Mouse (Mus musculus) retina, embryonic 14.5 days (tissue): ENCODE measurements around the gene Sox9.

Experiments used
- DNase-seq: peaks from one replicate; pipeline ENCODE4 v3.0.0-alpha.2; 2015; ENCODE audit warnings: low spot score

Sox9 gene

DNA sequence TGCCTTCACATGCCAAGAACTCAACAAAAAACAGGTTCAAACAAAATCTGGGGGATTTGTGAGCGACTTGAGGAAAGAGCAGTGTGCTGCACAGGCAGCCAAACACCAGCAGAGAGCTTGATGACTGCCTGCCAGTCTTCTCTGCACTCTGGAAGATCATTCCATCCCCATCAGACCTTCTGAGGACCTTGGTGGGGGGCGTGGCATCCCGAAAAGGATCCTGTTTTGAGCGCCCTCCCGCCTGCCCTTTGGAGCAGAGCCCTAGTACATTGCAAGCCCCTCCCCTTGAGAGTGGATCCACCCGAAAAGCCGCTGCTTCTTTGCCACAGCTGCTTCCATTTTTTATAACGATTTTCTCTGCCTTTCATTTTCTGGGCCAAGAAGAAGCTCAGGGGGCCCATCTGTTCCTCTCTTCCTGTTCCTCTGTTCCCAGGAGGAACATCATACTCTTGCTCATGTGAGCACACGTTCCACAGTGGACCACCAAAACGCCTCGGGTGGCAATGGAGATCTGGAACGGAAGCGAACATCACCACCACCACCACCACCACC, 16.9 kb downstream of the Sox9 start:
- no peak for DNase-seq

DNA sequence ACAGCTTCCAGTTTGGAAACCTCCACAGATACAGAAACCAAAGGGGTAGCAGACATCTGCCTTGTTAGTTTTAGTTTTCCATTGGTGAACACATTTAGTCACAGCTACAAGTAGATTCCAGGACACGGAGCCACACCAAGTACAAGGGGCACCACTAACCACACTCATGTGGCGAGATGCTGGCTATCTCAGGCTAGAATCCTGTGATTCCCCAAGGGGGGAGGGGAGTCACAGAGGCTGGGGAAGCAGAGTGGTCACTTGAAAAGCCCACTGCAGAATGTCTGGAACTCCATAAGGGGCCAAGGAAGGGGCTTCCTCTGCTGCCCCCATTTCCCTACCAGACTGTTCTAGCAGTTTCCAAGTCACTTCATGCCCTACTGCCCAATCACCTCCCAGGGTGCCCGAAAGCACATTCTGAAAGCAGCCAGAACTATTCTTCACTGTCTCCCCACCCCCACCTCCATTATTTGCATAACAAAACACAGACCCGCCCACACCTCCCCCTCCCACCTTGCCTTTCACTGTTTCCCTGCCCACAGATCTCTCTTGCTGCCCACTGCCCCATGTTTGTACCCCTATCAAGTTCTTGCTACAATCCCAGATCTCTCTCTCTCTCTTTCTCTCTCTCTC, 19.3 kb downstream of the Sox9 start:
- DNase-seq = peak; percentile 73

DNA sequence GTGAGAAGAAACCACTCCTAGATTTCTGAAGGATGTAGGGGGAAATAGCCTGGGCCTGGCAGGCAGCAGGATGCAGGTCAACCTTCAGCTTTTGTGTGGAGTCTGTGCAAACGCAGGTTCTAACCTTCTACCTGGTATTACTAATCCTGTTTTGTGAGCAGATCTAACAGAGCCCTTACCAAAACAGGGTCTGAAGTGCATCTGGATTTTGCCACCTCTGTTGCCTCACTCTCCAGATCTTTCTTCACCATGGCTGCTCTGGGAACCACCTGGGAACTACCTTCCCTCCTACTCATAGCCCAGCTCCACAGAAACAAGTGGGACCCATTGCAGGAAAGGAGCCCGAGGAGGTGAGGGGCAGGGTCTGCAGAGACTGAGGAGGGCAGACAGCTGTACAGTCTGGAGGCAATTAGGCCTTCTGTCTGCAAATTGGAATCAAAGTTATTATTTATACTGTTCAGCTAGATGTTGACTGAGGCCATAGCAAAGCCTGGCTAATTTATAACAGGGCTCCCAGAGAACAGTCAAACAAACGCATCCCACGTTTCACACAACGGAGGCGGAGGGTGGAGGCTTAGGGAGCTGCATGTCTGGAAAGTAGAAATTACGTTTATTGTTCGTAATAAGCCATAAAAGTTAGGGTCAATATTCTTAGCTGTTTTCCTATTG, 25.9 kb downstream of the Sox9 start:
- DNase-seq = no peak

DNA sequence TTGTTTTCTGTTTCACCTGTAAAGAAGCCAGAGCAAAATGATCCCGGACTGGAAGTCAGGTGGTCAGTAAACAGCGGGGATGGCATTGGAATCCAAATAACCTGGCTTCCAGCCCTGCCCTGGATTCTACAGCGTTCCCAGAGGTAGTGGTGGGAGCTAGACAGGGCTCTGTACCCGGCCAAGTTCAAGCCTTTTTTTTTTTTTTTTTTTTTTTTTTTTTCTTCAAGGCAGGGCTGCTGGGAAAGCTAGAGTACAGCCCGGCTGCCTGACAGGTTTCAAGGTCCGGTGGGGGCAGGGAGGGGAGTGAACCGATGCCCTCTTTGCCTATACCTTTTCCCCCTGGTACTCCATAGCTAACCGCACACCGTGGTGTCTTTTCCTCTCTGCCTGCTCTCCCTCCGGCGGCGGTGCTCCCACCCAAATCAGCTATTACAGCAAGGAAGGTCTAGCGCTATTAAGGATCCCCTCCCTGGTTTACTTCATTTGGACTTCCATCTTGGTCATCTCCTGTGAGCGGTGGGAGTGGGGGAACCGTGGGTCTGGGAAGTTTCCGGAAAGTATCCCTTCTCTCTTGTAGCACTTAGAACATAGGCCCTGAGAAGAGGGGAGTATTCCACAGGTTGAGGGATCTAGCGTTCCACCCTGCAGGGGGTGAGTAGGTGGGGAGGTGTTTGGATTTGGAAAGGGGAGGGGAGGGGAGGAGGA, 28.6 kb downstream of the Sox9 start:
- DNase-seq = no peak

DNA sequence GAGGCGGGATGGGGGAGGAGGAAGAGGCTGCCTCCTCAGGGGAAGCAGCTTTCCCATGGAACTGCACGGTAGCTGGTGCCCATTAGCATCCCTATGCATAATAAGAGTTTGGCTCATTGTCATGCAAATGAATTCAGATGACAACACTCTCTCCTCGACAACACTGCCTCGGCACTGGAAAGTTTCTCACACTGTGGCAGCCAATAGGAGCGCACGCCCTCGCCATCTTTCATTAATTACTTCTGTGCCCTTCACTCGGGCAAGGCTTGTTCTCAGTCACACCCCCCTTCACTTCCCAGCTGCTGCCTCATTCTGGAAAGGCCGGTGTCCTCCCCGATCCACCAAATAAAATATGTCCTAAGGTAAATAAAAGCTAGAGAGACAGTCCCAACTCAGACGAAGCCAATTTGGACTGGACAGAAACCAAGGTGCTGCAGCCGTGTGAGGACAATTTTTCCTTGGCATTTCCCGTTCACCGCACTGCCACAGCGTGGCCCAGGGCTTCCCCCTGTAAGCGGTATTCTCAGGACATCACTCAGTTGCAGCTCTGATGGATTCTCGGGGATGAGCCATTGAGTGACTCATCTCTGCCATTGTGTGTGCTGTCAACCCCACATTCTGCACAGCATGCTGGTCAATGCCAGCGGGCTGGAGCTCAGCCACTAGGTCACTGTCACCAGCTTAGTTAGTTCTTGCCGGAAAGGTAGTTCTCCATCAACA, 29.3 kb downstream of the Sox9 start:
- peak; percentile 81 for DNase-seq

DNA sequence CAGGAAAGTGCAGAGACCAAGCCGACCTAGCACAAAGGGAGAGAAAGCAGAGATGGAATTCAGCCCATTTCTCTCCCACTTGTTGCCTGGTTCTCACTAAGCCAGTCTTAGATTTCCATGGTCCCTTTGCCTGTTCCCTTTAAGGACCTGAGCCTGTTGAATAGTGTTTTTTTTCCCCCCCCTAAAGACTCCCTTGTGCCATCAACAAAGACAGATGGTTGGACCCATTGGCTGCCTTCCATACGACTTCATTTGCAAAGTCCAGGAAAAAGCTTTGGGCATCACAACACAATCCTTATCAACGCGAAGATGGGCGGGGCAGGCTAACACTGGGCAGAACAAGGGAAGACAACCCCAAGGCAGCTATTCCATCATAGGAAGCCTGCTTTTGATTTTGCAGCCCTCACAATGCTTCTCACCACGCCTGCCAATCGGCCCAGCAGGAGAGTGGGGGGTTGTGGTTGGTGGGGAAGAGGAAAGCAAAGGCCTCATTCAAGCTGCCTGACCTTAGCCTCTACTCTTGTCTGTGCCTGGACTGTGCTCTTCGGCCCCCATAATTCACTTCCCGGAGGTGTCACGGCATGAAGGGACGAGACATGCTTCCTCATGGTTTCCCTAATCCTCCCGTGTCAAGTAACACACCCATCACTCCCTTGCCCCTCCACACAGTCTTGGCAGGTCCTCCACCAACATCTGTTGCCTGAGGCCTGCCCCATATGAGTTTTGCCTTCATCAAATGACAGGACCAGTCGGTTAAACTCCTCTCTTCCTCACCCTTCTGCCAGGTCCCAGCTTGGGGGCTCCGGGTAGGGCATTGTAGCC, 36.0 kb downstream of the Sox9 start:
- no peak for DNase-seq

DNA sequence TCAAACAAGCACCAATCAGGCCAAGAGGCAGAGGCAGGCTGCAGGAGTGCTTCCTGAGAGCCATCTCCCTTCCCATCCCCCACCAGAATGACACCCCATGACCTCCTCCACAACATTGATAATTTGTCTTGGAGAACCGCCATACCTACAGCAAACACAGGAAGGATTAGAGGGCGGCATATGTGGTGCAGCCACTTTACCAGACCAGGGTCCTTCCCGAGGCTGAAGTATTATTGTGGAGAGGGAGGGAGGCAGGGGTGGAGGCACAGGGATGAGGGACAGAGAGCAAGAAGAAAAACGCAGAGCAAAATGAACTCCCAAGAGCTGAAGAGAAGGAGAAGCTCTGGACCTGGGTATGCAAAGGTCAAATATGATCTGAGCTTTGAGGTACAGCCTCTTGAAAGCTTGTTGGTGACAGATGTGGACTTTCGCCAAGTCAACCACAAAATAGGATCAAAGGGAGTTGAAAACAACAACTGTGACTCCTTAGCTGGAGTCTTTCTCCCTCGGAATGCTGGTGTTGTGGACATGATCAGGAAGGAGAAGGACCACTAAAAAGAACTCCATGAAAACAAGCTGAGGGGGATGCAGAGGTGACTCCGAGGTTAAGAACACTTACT, 36.7 kb downstream of the Sox9 start:
- no peak for DNase-seq

DNA sequence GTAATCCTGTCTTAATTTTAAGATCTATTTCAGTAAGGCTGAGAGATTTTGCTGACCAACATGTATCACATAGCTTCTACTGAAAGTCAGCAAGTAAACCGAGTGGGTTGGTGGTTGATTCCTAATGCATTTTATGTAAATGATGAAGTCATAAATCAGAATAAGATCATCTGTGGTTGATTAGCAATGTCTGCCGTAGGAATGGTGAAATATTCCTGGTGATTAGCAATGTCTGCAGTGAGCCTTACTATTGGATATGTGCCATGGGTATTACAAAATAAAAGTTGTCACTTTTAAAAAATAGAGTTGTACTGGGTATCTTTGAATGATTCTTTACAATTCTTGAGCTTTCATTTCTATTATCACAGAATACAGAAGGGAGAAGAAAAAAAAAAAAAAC, 39.5 kb downstream of the Sox9 start:
- DNase-seq = no peak

DNA sequence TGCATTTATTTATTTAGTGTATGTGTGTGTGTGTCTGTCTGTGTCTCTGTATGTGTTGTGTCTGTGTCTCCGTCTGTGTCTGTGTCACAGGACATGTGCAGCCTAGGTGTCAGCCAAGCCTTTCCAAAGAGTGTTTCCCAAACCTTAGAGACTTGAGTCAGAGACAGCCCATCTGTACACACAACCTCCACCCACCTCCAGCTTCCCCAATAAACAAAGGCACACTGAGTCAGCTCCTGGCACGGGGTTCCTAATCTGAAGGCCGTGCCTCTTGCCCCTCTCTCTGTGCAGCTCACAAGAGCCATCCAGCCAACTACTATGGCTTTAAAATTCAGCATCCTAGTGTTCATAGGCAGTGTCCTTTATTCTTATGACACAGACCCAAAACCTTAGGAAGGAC, 42.1 kb downstream of the Sox9 start:
- DNase-seq = no peak

DNA sequence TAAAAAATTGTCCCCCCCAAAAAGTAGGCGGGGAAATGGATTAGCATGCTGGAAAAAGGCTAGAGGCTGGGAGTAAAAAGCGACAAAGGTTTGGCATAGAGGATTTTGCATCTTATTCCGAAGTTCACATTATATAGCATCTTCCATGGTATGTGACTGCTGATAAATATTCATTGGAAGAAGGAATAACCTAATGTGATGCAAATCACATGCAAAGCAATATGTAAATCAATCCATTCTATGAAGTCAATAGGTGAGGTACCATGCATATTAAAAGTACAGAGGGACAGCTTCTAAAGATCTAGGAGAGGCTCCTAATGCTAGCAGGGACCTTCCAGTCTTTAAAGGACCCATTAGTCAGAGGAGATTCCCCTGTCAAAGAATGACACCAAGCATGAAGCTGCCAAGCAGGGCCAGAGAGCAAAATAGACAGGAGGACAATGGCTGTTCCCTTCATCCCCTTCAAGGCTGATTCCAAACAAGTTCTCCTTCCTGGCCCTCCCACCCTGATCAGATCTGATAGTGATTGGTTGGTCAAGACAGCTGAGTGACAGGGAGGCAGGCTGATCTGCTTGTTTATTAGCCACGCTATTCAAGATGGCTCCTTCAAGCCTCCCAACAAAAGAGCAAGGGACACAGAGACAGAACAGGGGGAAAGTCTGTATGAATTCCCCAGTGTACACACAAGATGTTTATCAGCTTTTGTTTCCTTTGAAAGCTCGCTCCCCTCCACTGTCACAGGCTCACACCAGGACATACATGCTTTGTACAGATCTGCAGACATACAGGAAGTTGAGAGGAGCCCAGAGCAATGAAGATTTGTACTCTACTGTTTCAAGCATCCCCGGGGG, 44.4 kb downstream of the Sox9 start:
- DNase-seq = no peak

DNA sequence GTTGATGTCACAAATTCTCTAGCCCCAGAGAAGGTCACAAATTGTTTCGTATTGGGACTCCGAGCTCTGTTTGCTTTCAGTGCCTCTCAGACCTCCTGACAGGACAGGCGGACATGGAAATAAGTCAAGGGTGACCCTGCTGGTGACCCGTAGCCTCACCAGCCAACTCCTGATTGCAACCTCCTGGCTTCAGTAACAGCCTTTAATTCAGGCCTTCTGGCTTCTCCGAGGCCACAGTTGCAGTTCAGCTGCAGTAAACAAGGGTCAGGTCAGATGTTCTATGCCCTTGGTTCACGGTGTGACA, 45.0 kb downstream of the Sox9 start:
- no peak for DNase-seq

DNA sequence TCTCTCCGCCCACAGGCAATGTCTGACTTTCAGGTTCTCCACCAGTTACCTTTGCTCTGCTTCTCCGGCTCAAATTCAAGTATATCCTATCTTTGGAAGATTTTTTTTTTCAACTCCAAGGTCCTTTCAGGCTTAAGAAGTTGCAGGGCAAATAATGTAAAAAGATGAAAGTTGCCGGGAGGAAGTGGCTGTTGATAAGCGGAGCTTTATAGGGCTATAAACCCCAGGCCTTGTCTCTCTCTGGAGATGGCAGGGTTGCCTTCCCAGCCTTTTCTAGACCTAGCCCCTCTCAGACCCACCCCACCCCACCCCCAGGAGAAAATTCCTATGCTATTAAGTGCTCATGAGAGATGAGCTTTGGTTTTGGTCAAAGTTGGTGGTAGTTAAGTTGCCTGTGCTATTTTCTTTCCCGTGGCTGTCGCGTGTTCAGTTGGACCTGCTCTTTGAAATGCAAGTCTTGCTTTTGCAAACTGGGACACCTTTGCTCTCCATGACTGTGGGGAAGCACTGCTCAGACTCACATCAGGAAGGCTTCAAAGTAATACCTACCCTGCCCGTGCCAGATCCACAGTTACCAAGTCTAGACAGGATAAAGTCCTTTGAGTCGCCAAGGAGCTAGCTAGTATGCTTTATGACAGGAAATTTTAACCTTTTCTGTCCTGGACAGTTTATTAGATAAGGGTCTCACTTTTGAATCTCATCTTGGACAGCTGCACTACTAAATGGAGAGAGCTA, 46.7 kb downstream of the Sox9 start:
- DNase-seq = no peak

DNA sequence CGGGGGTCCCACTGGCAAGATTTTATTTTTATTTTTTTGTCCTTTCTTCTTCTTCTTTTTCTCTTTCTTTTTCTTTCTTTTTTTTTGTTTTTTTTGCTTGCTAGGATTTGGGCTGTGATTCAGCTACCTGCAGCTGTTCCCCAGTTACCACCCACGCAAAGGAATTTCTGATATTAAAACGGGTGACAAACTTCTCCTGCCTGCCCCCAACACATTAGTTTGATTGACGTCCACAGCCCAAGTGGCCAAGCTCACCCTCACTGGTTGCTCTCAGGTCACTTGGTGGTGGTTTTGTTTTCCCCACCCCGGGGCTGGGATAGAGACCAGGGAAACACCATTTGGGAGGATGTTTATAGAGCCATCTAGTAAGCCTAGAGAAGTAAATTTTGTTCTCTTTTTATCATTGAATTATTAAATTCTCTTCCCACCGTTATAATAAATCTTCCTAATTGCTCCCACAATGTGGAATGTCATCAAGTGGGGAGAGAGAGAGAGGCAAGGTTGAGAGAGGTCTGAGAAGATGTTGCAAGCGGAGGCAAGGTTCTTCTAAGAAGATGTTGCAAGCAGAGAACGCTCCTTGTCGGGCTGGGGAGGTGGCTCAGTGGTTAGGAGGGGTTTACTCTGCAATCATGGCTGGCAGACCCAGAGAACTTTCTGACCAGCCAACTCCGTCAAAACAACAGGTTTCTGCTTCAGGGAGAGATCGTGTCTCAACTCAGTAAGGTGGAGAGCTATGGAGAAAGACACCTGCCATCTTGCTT, 52.4 kb downstream of the Sox9 start:
- no peak for DNase-seq

DNA sequence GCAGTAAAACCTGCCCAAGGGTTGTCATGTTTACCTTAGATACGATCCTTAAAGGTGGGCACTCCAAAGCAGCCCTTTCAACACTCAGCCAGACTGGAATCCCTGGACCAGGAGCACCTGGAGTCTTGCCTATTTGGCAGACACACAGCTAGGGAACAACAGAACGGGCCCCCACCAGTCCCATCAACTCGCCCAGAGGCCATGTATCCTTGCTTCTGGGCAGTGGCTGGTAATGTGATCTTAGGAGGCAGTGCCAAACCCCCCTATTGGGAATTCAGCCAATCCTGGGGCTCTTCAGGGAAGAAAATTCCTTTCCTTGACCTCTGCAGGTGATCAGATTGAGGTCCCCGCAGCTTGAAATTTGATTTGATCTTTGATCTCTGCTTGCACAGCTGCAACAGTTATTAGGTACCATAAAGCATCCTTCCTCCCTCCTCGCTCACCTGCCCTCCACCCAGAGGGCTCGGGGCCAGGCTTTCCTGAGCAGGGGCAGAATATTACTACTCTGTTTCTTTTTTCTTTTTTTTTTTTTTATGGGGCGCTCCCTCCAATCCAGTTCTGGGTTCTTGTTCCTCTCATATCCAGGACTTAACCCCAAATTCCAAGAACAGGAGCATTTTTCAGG, 53.6 kb downstream of the Sox9 start:
- no peak for DNase-seq
